Mouse (Mus musculus) hindbrain, embryonic 12.5 days (tissue): Measurements from ENCODE around the gene Ap5b1. TPM values are rescaled to one million over a fixed set of nuclear protein-coding genes. Genes with fewer than 3 reads are reported as not detected.

Experiments
- ATAC-seq: fragments of 200-750 bp; cut with Nextera tagmentation; 2 replicates; pipeline ENCODE4 v1.8.0; 2017; ENCODE audit warnings: moderate TSS enrichment; ENCODE audit not compliant: low FRiP score
- H3K27ac ChIP-seq: fragments of 300-500 bp; sonication (generic); 2 replicates; pipeline ENCODE4 v1.5.1; 2016; ENCODE audit warnings: mild to moderate bottlenecking
- H3K27me3 ChIP-seq: fragments of 300-500 bp; sonication (generic); 2 replicates; pipeline ENCODE4 v1.6.1; 2016; ENCODE audit warnings: mild to moderate bottlenecking
- H3K36me3 ChIP-seq: fragments of 300-500 bp; sonication (generic); 2 replicates; pipeline ENCODE4 v1.6.1; 2016; ENCODE audit warnings: mild to moderate bottlenecking
- H3K4me1 ChIP-seq: fragments of 300-500 bp; sonication (generic); 2 replicates; pipeline ENCODE4 v1.6.1; 2016
- H3K4me2 ChIP-seq: fragments of 300-500 bp; sonication (generic); replicated peaks from 2 replicates; pipeline ENCODE4 v1.6.1; 2016; ENCODE audit warnings: mild to moderate bottlenecking
- H3K4me3 ChIP-seq: fragments of 300-500 bp; sonication (generic); 2 replicates; pipeline ENCODE4 v1.5.1; 2016; ENCODE audit warnings: mild to moderate bottlenecking
- H3K9ac ChIP-seq: fragments of 300-500 bp; sonication (generic); 2 replicates; pipeline ENCODE4 v1.6.1; 2016; ENCODE audit warnings: mild to moderate bottlenecking, moderate library complexity
- H3K9me3 ChIP-seq: fragments of 300-500 bp; sonication (generic); replicated peaks from 2 replicates; pipeline ENCODE4 v1.6.1; 2016; ENCODE audit warnings: mild to moderate bottlenecking
- WGBS: fragments of 180-500 bp; shearing (Covaris S2); methylation state at CpG from one replicate; pipeline ENCODE4 v1.1.7; 2016; 5-methylcytosine and 5-hydroxymethylcytosine counted together
- polyA plus RNA-seq: library from polyadenylated mRNA; unstranded; fragments of >200 nt; fragmentation: Nextera tagmentation; extraction: Ambion mirVana; gene quantifications from 2 replicates; pipeline ENCODE4 v1.2.1, GENCODE M21; 2016

The Ap5b1 gene
- polyA plus RNA-seq, 1 experiment from 2014 or later, result 3.2 TPM

GRCm38 (mm10) chr19:5603664-5604063 lies 35.8 kb downstream of the Ap5b1 start:
- peaks cover 31% of the 10 kb centered on the region for H3K4me1 ChIP-seq
- peaks cover 57% of the 10 kb centered on the region for H3K36me3 ChIP-seq
- no peak overlapping the region for H3K4me3 ChIP-seq
- no peak overlapping the region for H3K9ac ChIP-seq
- H3K27ac ChIP-seq, result no peak overlapping the region
- no peaks in the 10 kb centered on the region for H3K9me3 ChIP-seq
- H3K4me2 ChIP-seq, result 0 out of 2 replicates have a peak overlapping the region, but pooled peaks have one; percentile 13
- ATAC-seq, result no peak
- H3K27me3 ChIP-seq, result no peaks in the 10 kb centered on the region
- WGBS, result 88% methylated on average over 7 of the region's 7 CpGs

DNA sequence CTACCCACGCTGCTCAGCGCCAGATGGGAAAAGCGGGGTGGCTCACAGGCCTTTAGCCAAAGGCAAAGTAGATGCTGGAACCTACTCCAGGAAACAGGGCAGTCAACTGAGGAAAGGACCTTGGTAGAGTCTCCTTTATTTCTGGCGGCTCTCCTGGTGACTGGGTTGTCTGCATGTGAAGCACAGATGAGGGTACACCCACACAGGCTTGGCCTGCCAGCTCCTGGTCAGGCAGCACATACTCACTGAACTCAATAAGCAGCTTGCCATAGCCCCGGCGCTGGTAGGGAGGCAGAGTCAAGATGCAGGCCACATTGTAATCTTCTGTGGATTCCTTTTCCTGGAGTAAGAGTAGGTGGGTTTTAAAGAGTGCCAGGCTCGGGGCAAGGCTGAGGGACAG lies 37.3 kb downstream of the Ap5b1 start:
- Histone ChIP-seq H3K4me2 (no peak overlapping the region), H3K9ac (no peak overlapping the region), H3K9me3 (no peaks in the 10 kb centered on the region), H3K27me3 (no peaks in the 10 kb centered on the region), H3K4me1 (peaks cover 39% of the 10 kb centered on the region), H3K36me3 (peaks cover 60% of the 10 kb centered on the region), H3K27ac (no peak overlapping the region), H3K4me3 (no peak overlapping the region)
- ATAC-seq, result no peak
- WGBS, result 92% methylated on average over 7 of the region's 7 CpGs

DNA sequence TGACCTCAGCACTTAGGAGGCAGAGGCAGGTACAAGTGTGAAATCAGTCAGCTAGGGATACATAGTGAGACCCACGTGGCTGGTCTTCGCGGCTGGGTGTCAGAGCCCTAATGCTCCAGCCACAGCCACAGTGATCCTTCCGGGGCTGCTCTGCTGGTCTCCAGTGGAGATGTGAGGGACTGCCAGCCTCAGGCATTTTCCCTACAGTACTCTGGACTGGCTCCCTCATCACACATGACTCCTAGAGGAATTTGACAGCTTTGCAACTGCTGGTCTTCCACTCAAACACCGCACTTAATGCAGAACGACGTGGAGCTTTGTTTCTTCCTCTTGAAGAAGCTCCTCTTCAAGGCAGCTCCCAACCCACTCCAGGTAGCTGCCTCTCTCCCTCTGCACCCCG lies 38.4 kb downstream of the Ap5b1 start:
- Histone ChIP-seq H3K36me3 (peaks cover 60% of the 10 kb centered on the region), H3K4me1 (peaks cover 45% of the 10 kb centered on the region), H3K9ac (no peak overlapping the region), H3K27me3 (no peaks in the 10 kb centered on the region), H3K4me3 (no peak overlapping the region), H3K27ac (no peak overlapping the region), H3K4me2 (no peak overlapping the region), H3K9me3 (no peaks in the 10 kb centered on the region)
- 89% methylated on average over 8 of the region's 8 CpGs for WGBS
- no peak for ATAC-seq

- H3K27ac ChIP-seq, result no peak overlapping the region
- no peaks in the 10 kb centered on the region for H3K9me3 ChIP-seq
- 97% methylated on average over 26 of the region's 26 CpGs for WGBS
- peak overlapping the region; percentile 72; the same call in 1 of the 2 replicates for H3K4me2 ChIP-seq
- H3K27me3 ChIP-seq, result no peaks in the 10 kb centered on the region
- peaks cover 60% of the 10 kb centered on the region for H3K36me3 ChIP-seq
- no peak overlapping the region; the same call in 1 of the 2 replicates for H3K4me3 ChIP-seq
- peak overlapping the region; percentile 78; the same call in 1 of the 2 replicates for H3K9ac ChIP-seq
- ATAC-seq, result no peak
- H3K4me1 ChIP-seq, result peaks cover 38% of the 10 kb centered on the region
These were observed 40.0 kb downstream of the Ap5b1 start for GRCm38 (mm10) chr19:5607705-5608410.

DNA sequence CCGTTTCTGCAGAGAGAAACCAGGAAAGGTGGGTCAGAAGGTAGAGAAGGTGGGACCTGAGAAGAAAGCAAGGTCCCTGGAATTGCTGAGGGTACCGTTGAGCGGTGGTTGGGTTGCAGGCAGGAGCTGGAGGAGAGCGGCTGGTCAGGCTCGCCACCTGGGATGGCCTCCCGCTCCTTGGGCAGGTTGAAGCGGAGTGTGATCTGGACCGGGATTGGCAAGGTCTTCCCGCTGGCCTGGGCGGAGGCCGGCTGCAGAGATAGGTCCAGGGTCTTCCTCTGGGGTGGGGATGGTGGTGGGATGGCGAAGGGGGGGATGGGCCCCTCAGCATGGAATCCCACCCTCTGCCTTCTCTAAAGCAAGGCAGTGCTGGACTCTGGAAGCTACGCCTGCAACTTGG lies 40.9 kb downstream of the Ap5b1 start:
- peak overlapping the region; percentile 78 for H3K9ac ChIP-seq
- peaks cover 53% of the 10 kb centered on the region for H3K36me3 ChIP-seq
- no peak for ATAC-seq

GRCm38 (mm10) chr19:5609171-5609546 lies 41.3 kb downstream of the Ap5b1 start:
- WGBS, result 65% methylated on average over 10 of the region's 10 CpGs
- H3K4me2 ChIP-seq, result peak overlapping the region; percentile 72
- H3K9ac ChIP-seq, result peak overlapping the region; percentile 78
- H3K4me3 ChIP-seq, result peak overlapping the region; percentile 70
- peaks cover 25% of the 10 kb centered on the region for H3K4me1 ChIP-seq
- peaks cover 4% of the 10 kb centered on the region; the same call in 1 of the 2 replicates for H3K27me3 ChIP-seq
- peak overlapping the region; percentile 98 for H3K27ac ChIP-seq
- no peak for ATAC-seq
- peaks cover 48% of the 10 kb centered on the region for H3K36me3 ChIP-seq
- H3K9me3 ChIP-seq, result no peaks in the 10 kb centered on the region

More for the DNA sequence above, 40.9 kb downstream of the Ap5b1 start:
- peak overlapping the region; percentile 98 for H3K27ac ChIP-seq
- peak overlapping the region; percentile 70 for H3K4me3 ChIP-seq
- 92% methylated on average over 13 of the region's 13 CpGs for WGBS
- peak overlapping the region; percentile 72 for H3K4me2 ChIP-seq
- H3K27me3 ChIP-seq, result no peaks in the 10 kb centered on the region
- H3K9me3 ChIP-seq, result no peaks in the 10 kb centered on the region
- H3K4me1 ChIP-seq, result peaks cover 29% of the 10 kb centered on the region

DNA sequence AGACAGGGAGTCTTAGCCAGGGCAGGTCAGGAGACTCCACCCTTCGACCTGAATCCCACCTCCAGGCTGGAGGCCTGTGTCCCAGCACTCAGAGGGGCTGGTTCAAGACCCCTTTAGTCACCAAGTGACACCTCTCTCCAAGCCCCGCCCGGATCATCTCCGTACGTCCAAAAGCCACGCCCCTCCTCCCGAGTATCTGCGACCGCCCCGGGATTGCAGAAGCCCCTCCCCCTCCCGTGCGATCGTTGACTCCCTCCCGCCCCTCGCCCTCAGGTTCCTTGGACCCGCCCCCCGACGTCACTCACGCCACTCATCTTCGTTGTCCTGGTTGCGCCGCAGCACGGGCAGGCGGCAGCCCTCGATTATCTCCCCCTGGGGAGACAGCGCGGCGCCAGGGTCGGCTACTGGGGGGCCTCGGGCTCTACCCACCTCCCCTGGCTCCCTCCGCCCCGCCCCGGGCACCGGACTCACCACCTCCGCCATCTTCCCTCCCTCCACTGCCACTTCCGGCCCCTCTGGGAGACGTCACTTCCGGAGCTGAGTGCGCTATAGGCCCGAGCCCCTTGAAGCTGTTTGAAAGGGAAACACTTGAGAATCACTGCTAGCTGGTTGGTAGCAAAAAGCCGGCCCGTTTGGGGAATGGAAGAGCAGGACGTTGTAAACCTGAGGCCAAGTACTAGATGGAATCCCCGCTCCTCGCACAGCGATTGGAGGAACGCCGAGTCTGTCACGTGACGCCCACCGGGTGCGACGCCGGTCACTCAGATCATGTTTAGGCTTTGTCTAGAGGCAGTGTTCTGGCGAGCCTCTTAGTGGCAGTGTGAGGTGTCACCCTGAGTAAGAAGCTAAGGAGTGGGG lies 42.0 kb downstream of the Ap5b1 start, which contains the start of gene Kat5:
Kat5 (minus strand) TSS at position 691 of the 858 bp plus-strand sequence.
- Histone ChIP-seq H3K4me2 (peak within 1 kb of the TSS; percentile 72), H3K9ac (peak within 1 kb of the TSS; percentile 78), H3K4me1 (peaks cover 24% of the 10 kb centered on the region), H3K36me3 (peaks cover 42% of the 10 kb centered on the region), H3K27ac (peak within 1 kb of the TSS; percentile 98), H3K27me3 (peaks cover 9% of the 10 kb centered on the region; the same call in 1 of the 2 replicates), H3K9me3 (no peaks in the 10 kb centered on the region), H3K4me3 (peak within 1 kb of the TSS; percentile 70)
- peak; percentile 93 for ATAC-seq
- WGBS, result under 1% methylated on average over 55 of the region's 55 CpGs

DNA sequence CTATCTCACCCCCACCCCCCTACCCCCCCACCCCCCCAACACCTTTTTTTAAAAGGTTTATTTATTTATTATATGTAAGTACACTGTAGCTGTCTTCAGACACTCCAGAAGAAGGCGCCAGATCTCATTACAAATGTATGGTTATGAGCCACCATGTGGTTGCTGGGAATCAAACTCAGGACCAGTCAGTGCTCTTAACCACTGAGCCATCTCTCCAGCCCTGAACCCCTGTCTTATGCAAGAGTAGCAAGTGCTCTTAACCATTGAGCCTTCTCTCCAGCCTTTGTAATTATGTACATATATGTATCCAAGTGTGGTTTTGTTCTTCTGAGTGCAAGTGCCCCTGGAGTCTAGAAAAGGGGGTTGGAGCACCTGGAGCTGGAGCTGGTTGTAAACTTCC lies 44.1 kb downstream of the Ap5b1 start:
- peaks cover 24% of the 10 kb centered on the region for H3K4me1 ChIP-seq
- no peak overlapping the region for H3K4me2 ChIP-seq
- no peak for ATAC-seq
- no peak overlapping the region for H3K27ac ChIP-seq
- H3K9me3 ChIP-seq, result no peaks in the 10 kb centered on the region
- H3K36me3 ChIP-seq, result peaks cover 20% of the 10 kb centered on the region
- H3K4me3 ChIP-seq, result no peak overlapping the region
- no peak overlapping the region for H3K9ac ChIP-seq
- peaks cover 16% of the 10 kb centered on the region; the same call in 1 of the 2 replicates for H3K27me3 ChIP-seq
- 79% methylated on average over 1 of the region's 1 CpGs for WGBS

DNA sequence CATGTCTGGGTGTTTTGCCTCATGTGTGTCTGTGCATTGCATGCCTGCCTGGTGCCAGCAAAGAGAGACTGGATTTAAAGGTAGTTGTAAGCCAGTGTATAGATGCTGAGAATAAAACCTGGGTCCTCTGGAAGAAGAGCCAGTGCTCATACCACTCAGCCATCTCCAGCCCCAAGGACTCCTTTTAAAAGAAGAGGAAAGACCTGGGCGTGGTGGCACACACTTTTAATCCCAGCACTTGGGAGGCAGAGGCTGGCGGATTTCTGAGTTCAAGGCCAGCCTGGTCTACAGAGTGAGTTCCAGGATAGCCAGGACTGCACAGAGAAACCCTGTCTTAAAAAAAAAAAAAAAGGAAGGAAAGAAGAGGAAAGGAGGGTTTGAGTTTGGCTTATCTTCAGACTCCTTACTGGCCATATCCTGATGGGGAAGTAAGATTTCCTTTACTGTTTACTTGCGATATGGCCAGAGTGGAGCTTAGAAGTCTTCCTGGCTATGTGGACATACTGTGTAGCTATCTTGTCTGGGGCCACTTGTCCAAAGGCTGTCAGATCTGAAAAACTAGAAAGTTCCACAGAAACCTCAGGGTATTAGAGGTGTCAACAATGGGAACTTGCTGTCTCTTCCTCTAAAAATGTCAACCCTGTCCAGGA lies 45.1 kb downstream of the Ap5b1 start:
- peaks cover 16% of the 10 kb centered on the region; the same call in 1 of the 2 replicates for H3K27me3 ChIP-seq
- ATAC-seq, result no peak

GRCm38 (mm10) chr19:5614953-5615352 lies 47.1 kb downstream of the Ap5b1 start:
- no peak overlapping the region for H3K4me2 ChIP-seq
- no peak overlapping the region for H3K27ac ChIP-seq
- no peak for ATAC-seq
- H3K27me3 ChIP-seq, result peaks cover 24% of the 10 kb centered on the region; the same call in 1 of the 2 replicates
- no peak overlapping the region for H3K9ac ChIP-seq
- H3K4me1 ChIP-seq, result peaks cover 7% of the 10 kb centered on the region; the same call in 1 of the 2 replicates
- H3K9me3 ChIP-seq, result no peaks in the 10 kb centered on the region
- 84% methylated on average over 2 of the region's 2 CpGs for WGBS
- no peak overlapping the region for H3K4me3 ChIP-seq
- no peaks in the 10 kb centered on the region for H3K36me3 ChIP-seq

More for the DNA sequence above, 45.1 kb downstream of the Ap5b1 start:
- 73% methylated on average over 3 of the region's 3 CpGs for WGBS
- Histone ChIP-seq H3K4me2 (no peak overlapping the region), H3K36me3 (peaks cover 11% of the 10 kb centered on the region), H3K4me3 (no peak overlapping the region), H3K27ac (no peak overlapping the region), H3K4me1 (peaks cover 22% of the 10 kb centered on the region), H3K9ac (no peak overlapping the region), H3K9me3 (no peaks in the 10 kb centered on the region)

DNA sequence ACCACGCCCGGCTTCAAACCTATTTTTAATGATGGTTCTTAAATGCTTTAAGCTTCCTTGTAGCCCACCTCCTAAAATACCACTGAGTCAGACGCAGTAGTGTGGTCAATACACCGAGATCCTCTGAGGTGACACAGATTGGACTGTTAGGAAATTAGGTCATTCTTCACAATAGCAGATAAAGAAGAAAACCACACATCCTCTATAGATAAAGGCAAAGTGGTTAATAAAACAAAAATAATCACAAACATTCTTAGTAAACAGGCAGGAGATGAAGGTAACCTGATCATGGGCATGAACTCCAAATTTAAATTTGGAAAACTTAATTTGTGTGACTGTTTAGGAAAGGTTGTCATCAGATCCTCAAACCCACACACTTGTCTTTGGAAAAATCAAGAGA lies 52.2 kb downstream of the Ap5b1 start:
- Histone ChIP-seq H3K4me2 (no peak overlapping the region), H3K4me3 (no peak overlapping the region), H3K9me3 (no peaks in the 10 kb centered on the region), H3K4me1 (no peaks in the 10 kb centered on the region), H3K36me3 (no peaks in the 10 kb centered on the region), H3K9ac (no peak overlapping the region), H3K27me3 (peaks cover 15% of the 10 kb centered on the region; the same call in 1 of the 2 replicates), H3K27ac (no peak overlapping the region)
- 90% methylated on average over 4 of the region's 4 CpGs for WGBS
- no peak for ATAC-seq
